Mouse (Mus musculus) kidney, postnatal 36 days (tissue): ENCODE data around the gene CK137956.

Experiments
- DNase-seq, 2 experiments: peaks; one replicate each; pipeline ENCODE4 v3.0.0; 2021 to 2022; ENCODE audit warnings: mixed read lengths in 2 of 2

The CK137956 gene

DNA sequence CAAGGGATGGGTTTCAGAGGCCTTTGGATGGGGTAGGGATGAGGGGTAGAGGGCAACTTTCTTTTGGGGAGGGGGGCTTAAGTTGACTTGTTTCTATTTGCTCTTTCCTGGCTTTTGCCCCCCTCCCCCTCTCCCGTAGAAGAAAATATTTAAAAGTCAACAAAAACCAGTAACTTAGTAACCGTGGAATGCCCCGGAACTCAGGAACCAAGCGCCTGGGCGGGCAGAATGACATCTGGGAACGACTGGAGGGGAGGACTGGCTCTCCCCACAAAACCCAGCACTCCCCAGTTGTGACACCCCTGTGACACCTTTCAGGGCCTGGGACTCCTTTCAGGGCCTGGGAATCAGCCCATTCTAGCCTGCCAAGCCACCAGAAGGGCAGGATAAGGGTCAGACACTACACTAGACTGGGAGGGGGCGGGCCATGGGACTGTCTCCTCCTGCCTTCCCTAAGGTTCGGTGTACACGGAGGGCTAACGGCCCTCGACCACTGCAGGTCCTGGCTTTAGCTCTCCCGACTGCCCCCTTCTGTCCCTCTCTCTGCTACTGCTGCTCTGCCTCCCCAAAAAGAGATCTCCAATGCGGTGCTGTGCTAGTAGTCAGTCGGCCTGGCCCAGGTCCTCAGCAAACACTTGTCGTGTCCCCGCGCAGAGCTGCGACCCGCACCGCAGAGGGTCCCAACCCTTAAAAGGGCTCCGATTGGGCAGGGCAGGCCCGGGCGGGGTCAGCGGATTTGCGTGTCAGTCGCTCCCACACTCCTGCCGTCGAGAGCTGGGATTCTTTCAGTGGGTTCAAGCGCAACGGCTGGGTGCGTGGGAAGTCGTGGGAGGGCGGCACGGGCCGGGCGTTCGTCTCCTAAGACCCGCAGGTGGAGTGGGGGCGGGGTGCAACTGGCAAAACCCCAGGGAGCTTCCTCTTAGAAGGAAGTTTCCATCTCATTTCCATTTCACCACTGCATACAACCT lies at the start of gene CK137956:
CK137956 (minus strand) TSS at position 51 of the 968 bp plus-strand sequence.
- DNase-seq: no peak

DNA sequence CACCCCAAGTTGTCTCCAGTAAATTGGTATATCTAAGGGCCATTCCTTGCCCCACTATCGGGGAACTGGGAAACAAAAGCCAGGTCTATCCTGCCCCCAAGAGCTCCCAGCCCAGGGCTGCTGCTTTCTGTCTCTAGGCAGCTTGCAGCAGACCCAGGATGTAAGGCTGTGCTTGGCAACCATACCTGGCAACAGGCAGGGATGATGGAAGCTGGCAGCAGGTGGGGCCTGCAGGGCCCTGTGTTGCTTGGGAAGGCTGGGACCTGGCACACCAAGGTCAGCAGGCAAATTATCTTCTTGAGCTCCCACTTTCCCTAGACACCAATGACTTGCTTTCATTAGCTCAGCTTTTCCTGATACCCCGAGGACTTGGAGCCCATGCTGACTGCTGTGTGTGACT lies 48.7 kb upstream of the CK137956 start:
- no peak for DNase-seq

DNA sequence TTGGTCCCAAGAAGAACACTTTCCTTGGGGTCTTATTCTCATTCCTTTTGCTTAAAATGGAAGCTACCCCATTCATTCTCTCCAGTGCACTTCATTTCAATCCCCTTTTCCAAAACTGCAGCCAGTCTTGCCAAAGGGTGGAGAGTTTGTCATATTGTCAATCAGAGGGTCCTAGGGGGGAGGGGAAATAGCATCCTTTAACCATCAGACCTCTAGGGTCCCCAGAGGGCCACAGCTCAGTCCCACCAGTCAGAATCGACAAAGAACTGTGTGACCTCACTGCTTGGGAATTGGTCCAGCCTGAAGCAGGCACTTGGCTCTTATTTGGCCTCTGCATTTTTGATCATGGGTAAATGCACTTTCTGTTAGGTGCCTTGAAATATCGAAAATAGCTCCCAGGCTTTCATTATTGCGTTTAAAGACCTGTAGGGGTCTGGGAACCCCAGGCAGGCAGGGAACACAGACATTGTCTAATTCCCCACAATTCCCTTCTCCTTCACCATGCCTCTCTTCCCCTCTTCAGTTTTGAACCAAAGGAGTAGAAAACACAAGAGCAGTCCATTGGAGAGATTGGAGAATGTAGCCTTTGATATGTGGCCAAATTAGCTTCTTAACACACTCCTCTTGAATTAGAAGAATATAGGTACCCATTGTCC lies 34.2 kb upstream of the CK137956 start:
- no peak for DNase-seq

DNA sequence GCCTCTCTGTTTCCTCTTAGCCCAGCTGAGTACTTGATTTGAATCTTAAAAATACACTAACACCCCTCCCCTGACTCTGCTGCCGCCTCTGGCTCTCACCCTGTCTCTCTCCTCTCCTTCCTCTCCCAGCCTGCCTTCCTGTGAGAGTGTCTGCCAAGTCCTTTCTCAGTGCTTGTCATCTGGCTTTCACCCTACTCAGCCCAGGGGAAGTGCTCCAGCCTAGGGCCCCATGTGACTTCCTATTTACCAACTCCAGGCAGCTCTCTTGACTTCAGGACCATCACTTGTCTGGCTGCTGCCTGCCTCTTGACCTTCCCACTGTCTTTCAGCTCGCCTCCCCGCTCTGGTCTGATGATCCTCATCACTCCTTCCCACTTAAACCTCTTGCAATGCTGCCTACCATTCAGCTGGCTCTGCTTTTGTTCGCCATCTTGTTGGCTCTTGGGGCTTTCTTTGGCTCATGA lies 31.9 kb upstream of the CK137956 start:
- DNase-seq: no peak

DNA sequence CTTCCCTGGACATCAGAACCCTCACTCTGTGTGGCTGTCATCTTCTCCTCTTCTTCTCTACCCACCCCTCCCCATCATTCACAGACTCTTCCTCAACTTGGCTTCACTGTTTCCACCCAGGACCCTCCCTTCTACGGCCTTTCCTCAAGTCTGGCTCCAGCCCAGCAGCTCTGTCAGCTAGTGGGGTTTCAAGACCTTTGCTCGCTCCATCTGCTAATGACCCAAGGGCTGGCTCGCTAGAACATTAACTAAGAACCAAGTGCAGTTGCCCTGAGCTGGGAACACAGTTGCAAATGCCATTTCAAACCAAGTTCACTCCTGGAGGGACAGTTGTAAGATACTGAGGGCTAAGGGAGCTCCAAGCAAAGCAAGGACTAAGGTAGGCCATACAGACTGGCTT lies 28.5 kb upstream of the CK137956 start:
- peak; percentile 58 to 66 for DNase-seq

DNA sequence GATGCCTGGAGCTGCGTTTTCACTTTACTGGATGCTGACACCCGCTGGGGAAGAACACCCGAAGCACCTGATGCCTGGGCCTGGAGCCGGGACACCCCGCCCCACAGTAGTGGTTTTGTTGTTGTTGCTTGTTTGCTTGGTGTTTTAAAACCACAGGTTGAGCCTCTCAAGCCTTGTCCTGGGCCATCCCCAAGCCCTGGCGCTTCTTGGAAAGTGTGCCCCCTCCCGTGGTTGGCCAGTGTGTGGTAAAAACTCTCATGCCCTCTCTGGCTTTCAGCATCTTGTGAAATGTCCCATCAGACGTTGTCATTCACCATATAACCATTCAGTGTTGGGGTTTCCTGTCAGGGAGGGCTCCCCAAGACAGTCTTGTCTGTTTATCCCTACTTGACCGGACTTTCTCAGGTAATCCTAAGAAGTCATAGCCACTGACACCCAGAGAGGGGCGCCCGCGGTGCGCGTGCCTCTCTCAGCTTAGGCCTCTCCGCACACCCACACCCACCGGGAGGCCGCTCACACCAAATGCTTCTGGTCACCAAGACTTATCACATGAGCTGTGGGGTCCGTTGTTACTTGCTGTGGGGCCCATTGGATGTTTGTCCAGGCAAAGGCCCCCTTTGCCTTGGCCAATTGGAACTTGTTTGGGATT lies 18.7 kb upstream of the CK137956 start:
- DNase-seq: peak in 1 of 2 experiments; percentile 13

DNA sequence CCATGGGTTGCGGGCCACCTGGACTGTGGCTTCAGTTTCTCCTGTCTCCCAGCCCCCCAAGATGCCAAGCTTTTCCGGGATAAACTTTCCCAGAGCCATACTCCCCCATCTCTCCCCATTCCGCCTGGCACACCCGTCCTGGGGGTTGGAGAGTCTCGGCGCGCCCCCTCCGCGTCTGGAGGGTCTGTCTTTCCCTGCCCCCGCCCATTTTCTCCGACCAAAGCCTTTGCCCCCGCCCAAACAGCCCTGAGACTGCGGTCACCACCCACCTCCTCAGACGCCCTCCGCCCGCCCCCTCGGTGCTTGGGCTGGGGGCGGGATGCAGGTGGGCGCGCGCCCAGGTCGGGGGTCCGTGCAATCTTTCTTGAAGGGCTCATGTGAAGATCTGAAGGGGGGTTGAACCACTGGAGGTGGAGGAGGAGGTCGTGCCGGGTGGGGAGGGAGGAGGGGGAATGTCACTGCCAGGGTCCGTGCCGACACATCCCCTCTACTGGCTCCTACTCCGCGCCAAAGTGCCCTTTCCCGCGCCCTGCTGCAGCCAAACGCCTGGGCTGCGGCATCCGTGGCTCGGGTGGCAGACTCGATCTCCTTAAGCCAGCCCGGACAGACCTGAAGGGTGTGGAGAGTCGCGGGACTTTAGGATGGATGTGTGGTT lies 17.9 kb upstream of the CK137956 start:
- no peak for DNase-seq

DNA sequence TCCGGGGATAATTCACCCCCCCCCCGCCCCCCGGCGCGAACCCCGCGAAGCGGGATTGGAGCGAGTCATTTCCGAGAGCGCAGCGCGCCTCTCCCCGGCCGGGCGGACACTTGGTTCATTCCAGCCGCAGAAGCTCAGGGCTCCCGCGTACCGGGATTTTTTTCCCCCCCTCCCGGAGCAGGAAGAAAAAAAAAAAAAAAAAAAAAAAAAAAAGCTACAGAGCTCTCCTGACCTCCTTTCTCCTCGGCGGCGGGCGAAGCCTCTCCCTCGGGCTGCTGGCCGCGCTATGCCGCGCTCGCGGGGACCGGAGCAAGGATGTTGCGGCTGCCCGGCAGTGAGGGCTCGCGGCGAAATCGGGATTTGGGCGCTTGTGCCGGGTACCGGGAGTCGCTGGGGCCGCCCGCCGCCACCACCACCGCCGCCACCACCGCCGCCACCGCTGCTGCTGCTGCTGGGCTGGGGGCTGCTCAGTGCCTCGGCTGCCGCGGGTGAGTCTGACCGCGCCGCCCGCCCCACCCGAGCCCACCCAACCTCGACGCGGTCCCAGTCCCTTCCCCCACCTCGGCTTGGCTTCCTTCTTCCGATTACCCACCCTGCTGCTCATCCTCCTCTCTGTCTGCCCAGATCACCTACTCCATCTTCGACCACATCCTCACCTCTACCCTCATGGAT lies 17.2 kb upstream of the CK137956 start, which contains the start of gene Csmd2:
Csmd2 (plus strand) TSS at position 74 of the 672 bp plus-strand sequence.
- DNase-seq: no peak

DNA sequence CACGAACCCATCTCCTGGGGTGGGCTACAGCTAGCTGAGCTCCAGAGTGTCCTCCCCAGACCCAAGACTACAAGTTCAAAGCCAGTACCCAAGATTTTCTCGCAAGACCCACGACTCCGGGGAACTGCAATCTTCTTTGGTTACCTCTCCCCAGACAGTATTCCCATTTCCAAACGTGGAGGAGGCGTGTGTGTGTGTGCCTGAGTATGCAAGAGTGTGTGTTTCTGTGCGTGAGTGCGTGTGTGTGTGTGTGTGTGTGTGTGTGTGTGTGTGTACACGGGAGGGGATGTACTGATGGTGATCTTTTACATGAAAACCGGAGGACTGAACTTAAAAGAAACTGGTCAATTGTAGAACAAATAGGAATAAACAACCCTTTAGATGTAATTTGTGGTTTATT lies 16.5 kb upstream of the CK137956 start:
- DNase-seq: no peak

DNA sequence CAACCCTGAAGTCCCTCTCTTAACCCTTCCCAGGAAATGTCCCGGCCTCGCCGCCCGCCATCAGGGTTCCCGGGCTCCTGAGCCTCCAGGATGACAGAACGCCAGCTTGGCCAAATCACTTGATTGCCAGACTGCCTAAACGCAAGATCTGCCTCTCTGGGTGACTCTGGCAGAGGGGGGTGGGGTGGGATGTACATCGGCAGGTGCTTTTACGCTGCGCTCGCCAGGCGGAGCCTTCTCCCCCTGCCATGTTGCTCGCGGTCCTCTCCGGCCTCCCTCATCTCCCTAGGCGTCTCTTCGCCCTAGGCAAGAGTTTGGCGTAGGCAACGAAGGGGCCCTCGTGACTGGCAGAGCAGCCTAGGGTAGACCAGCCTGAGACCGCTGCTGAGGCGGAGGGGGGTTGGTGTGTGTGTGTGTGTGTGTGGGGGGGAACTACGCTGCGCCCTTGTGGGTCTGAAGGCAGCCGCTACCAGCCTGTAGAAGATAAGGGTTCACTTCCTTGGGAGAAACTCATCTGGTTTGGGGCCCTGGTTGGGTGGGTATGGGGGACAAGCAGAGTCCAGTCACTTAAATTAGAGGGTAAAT lies 15.8 kb upstream of the CK137956 start:
- no peak for DNase-seq

DNA sequence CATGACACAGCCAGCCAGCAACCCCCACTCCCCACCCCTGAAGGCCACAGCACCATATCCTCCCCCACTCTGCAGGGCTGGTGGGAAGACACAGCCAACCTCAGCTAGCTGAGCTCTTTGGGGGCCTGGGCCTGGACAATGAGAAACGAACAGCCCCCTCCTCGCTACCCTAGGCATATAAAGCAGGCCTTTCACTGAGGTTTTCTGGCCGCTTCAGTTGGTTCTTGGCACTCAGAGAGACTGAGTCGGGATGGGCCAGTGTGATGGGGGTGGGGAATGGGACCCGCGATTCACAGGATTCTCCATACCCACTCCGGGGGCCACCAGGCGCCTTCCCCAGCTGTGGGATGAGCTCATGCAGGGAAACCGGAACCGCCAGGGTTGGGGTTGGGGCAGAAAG lies 15.1 kb upstream of the CK137956 start:
- DNase-seq: no peak

DNA sequence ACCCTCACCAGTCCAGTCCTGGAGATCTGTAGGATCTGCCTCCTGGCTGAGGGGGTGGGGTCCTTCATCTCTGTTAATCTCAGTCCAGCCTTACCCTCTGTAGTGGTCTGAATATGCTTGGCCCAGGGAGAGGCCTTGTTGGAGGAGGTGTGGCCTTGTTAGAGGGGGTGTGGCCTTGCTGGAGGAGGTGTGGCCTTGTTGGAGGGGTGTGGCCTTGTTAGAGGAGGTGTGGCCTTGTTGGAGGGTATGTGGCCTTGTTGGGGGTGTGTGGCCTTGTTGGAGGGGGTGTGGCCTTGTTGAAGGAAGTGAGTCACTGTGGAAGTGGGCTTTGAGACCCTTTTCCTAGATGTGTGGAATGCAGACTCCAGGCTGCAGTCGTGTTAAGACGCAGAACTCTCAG lies 13.7 kb upstream of the CK137956 start:
- no peak for DNase-seq

DNA sequence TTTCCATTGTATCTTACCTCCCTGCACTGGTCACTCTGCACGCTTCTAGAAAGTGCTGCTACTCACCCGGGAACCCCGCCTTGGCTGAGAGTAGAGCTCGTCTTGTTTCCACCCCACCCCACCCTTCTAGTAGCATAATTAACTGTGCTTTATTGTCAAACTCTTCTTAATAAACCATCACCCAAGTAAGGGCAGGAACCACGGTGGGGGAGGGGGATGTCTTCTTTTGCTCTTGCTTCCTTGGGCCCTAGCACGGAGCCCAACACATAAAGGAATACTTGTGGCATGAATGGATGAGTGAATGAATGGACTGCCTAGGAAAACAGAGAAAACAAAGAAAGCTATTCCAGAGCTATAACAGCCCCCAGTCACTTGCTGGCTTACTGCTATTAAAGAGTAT lies 10.4 kb upstream of the CK137956 start:
- no peak for DNase-seq

DNA sequence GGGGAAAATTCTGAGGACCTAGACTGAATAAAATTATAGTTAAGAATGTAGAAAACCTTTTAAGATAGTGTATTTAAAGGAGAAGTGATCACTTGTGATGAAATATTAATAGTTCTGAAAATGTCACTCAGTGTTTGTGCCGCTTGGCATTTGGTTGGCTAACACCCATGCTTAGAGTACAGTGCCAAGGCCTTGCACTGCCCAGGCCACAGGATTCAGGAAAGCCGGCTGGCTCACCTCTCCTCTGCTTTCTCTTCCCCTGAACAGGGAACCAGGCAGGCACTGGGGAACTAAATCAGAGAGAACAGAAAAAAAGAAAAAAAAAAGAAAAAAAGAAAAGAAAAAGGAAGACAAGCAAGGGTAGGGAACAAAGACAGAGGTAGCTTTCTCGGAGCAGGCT lies 2.2 kb upstream of the CK137956 start:
- DNase-seq: no peak

DNA sequence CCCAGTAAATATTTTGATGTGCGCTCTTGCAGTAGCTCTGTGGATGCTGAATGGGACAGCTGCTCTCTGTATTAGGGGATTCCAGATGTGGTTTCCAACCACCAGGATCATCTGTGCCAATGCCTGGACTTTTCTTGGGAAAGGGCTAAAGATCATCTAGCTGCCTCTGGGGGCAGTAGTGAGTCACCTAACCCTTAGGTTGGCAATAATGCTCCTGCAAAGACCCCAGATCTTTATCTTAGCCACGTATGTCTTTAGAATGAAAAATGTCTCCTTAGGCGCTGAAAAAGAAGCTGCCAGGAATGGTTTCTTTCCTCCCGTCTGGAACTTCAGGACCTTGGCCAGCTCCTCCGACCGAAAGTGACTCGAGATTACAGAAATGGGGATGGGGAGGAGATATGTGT lies 731 bp downstream of the CK137956 start:
- DNase-seq: peak in 1 of 2 experiments; percentile 62

DNA sequence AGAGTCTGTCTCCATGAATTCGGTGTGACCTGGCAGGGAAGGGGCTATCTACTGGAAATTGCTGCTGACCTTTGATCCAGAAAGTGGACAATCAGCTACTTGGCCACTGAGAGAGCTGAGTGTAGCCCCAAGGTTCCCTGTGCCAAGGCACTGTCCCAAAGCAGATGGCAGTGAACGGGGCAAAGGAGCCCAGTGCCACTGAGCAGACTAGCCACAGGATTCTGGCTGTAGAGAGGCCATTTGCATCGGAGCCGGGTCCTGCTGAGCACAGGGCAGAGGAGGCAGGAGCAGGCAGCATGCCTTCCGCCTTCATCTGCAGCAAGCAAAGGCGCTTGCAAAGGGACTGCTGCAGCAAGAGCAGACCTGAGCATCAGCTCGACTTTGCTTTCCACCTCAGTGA lies 1.6 kb downstream of the CK137956 start:
- no peak for DNase-seq

DNA sequence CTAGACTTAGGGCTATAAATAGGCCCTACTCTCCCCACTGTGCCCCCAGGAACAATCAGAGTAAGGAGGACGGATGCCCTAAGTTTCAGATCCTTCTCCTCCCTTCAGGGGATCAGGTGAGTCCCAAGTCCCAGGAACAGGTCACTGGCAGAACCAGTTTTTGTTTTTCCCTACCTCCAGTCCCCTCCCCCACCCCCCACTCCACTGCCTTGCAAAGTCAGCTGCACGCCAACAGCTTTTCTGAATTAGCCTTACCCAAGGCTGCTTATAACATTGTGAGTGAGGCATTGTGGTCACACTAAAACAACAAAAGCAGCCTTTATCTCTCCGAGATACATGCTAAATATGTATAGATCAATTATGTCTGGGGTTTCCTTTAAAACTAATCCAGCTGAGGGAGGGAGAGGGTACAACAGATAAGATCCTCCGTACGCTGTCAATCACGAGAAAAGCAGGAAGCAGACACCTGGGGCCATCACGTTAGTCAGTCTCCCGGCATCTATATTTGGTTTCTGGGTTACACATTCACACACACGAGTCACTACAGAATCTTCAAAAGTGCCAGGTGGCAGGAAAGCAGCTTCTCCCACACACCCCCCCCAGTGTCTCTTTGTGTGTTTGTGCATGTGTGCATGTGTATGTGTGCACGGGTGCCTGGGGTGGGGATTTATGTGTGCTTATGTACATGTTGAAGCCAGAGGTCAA lies 17.6 kb downstream of the CK137956 start:
- DNase-seq: no peak

DNA sequence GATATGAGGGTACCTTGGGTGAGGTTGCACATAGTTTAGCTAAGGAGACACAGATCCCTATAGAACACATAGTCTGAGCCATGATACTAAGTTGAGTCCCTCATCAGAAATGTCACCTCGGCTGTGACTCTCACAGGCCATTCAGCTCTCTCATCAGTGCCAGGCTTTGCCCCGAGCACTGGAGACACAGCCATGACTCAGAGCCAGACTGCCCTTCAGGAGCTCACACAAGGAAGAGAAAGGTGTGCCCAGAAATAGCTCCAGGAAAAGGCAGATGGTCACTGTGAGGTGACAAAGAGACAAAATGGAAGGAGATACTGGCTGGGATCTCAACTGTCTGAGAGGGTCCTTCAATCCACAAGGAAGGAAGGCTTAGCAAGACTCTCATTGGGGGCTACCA lies 23.1 kb downstream of the CK137956 start:
- no peak for DNase-seq

DNA sequence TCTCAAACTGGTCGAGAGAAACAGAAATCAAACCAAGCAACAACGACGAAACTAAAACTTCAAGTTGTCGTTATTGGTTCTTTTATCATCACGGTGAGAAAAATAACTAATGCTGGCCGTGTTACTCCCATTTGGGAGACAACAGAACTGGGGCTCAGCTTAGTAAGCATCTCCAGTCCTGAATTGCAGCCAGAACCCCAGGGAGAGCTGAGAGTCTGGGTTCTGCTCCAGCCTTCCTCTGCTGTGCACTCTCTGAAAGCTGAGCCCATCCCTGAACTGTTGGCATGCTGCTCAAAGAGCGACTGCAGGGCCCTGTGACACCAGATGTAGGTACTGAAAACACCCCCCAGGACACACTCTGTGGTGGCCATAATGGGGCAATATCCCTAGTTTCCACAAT lies 33.3 kb downstream of the CK137956 start:
- no peak for DNase-seq

DNA sequence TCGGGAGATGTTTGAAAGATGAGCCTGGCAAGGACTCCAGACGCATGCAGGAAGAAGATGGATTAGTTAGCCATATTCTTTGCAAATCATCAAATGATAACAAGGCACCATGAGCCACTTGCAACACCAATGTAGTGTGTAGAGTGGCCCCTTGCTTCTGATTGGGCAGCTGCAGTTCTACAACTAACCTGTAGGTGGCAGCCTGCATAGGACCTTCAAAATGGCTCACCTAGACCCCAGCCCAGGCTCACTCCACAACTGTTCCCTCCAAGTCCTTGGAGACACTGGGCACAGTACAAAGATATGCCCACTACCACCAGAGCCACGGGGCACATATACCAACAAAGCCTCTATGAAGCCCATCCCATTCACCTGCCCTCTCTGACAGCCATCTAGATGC lies 35.4 kb downstream of the CK137956 start:
- peak; percentile 5 to 41 for DNase-seq

DNA sequence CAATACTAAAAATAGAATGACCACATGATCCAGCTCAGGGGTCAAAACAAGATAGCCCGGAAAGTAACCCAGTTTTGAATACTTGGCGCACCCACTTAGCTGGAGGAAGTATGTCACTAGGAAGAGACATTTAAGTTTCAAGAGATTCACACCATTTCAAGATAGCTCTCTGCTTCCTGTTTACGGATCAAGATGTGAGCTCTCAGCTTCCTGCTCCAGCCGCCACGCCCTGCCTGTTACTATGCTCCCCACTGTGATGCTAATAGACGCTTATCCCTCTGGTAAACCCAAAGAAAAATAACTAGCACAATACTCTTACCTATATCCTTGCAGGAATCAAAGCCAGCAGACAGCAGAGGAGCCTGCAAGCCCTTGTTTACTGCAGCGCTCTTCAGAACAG lies 57.2 kb downstream of the CK137956 start:
- no peak for DNase-seq
